Mouse (Mus musculus) cerebellum, adult 2 months (tissue): Measurements from ENCODE around the gene Tet1. TPM values are rescaled to one million over a fixed set of nuclear protein-coding genes. Genes with fewer than 3 reads are reported as not detected.
A peak's percentile ranks its signal among the peaks of the same experiment; 100 is the strongest.

Experiments used
- DNase-seq, 2 experiments: peaks; one replicate each; pipeline ENCODE4 v3.0.0; 2021
- H3K27ac ChIP-seq: fragments of 200-500 bp; 2 replicates; pipeline ENCODE4 v1.5.1; 2012; ENCODE audit warnings: low read length, control low read depth, inconsistent platforms; ENCODE audit not compliant: insufficient read depth
- H3K27me3 ChIP-seq: fragments of 200-500 bp; 2 replicates; pipeline ENCODE4 v1.6.1; 2012; ENCODE audit warnings: inconsistent platforms, mild to moderate bottlenecking, low read length, moderate library complexity; ENCODE audit not compliant: control insufficient read depth, insufficient read depth
- H3K4me1 ChIP-seq: fragments of 200-500 bp; 2 replicates; pipeline ENCODE4 v1.6.1; 2011; ENCODE audit warnings: low read length; ENCODE audit not compliant: control insufficient read depth, insufficient read depth
- H3K4me3 ChIP-seq: fragments of 200-500 bp; replicated peaks from 2 replicates; pipeline ENCODE3; 2011; ENCODE audit warnings: mild to moderate bottlenecking, low read depth, low read length, control low read depth; ENCODE audit not compliant: insufficient read depth
- CTCF ChIP-seq: fragments of 200-500 bp; IDR thresholded peaks from 2 replicates; pipeline ENCODE4 v1.5.1; 2011; ENCODE audit warnings: low read depth, mild to moderate bottlenecking, control low read depth, low read length, moderate library complexity, borderline replicate concordance; ENCODE audit not compliant: insufficient read depth
- POLR2A ChIP-seq: fragments of 200-500 bp; IDR thresholded peaks from 2 replicates; pipeline ENCODE4 v1.6.1; 2011; ENCODE audit warnings: low read length, control low read depth, borderline replicate concordance; ENCODE audit not compliant: insufficient read depth
- WGBS: fragments of 180-500 bp; shearing (Covaris S2); methylation state at CpG from one replicate; pipeline ENCODE4 v1.1.7; 2018; 5-methylcytosine and 5-hydroxymethylcytosine counted together
- polyA plus RNA-seq: library from polyadenylated mRNA; depleted of rRNA; stranded (reverse); fragments of >200 nt; gene quantifications from 2 replicates; pipeline ENCODE4 v1.2.3, GENCODE M21; 2012

Gene Tet1
- polyA plus RNA-seq, 1 experiment, result 6.5 TPM

- DNase-seq, result peak; percentile 59 to 74
- peak overlapping the region; percentile 68 for H3K4me3 ChIP-seq
- H3K4me1 ChIP-seq, result no peaks in the 10 kb centered on the region
- 0 out of 2 replicates have a peak, but pooled peaks have one; percentile 16 for TF ChIP-seq POLR2A
- no peak for TF ChIP-seq CTCF
- H3K27me3 ChIP-seq, result no peaks in the 10 kb centered on the region
- 2% methylated on average over 56 of the region's 56 CpGs for WGBS
- no peak overlapping the region for H3K27ac ChIP-seq
Observed at GRCm38 (mm10) chr10:62886799-62887591, 21.8 kb downstream of the Tet1 start.

GRCm38 (mm10) chr10:62885969-62886798 is 22.6 kb downstream of the Tet1 start:
- Histone ChIP-seq H3K4me1 (no peaks in the 10 kb centered on the region), H3K27me3 (no peaks in the 10 kb centered on the region), H3K4me3 (peak overlapping the region; percentile 68), H3K27ac (no peak overlapping the region)
- DNase-seq, result peak in 1 of 2 experiments; percentile 6
- TF ChIP-seq POLR2A (no peak), CTCF (no peak)
- WGBS, result 1% methylated on average over 38 of the region's 38 CpGs

GRCm38 (mm10) chr10:62885460-62885859 is 23.3 kb downstream of the Tet1 start:
- Histone ChIP-seq H3K27ac (no peak overlapping the region), H3K27me3 (no peaks in the 10 kb centered on the region), H3K4me3 (no peak overlapping the region), H3K4me1 (no peaks in the 10 kb centered on the region)
- TF ChIP-seq CTCF, result no peak
- no peak for TF ChIP-seq POLR2A
- 56% methylated on average over 10 of the region's 10 CpGs for WGBS
- no peak for DNase-seq

GRCm38 (mm10) chr10:62884517-62884916 is 24.3 kb downstream of the Tet1 start:
- no peaks in the 10 kb centered on the region for H3K27me3 ChIP-seq
- WGBS, result 88% methylated on average over 1 of the region's 1 CpGs
- no peak for DNase-seq
- no peak overlapping the region for H3K4me3 ChIP-seq
- H3K4me1 ChIP-seq, result no peaks in the 10 kb centered on the region
- no peak overlapping the region for H3K27ac ChIP-seq
- TF ChIP-seq POLR2A (no peak), CTCF (no peak)

- no peak for DNase-seq
- Histone ChIP-seq H3K27ac (no peak overlapping the region), H3K4me1 (no peaks in the 10 kb centered on the region), H3K4me3 (no peak overlapping the region), H3K27me3 (no peaks in the 10 kb centered on the region)
- TF ChIP-seq POLR2A (no peak), CTCF (no peak)
- 41% methylated on average over 9 of the region's 9 CpGs for WGBS
Observed at GRCm38 (mm10) chr10:62883933-62884372, 24.8 kb downstream of the Tet1 start.

- no peak for TF ChIP-seq POLR2A
- peak; percentile 41; the same call in 1 of the 2 replicates for TF ChIP-seq CTCF
- Histone ChIP-seq H3K4me3 (no peak overlapping the region), H3K4me1 (no peaks in the 10 kb centered on the region), H3K27ac (no peak overlapping the region), H3K27me3 (no peaks in the 10 kb centered on the region)
- no peak for DNase-seq
- WGBS, result 46% methylated on average over 5 of the region's 5 CpGs
Observed at GRCm38 (mm10) chr10:62881211-62881610, 27.6 kb downstream of the Tet1 start.

- DNase-seq, result no peak
- H3K4me3 ChIP-seq, result no peak overlapping the region
- no peak overlapping the region for H3K27ac ChIP-seq
- no peaks in the 10 kb centered on the region for H3K4me1 ChIP-seq
- WGBS, result 92% methylated on average over 13 of the region's 13 CpGs
- TF ChIP-seq POLR2A, result no peak
- no peak for TF ChIP-seq CTCF
- no peaks in the 10 kb centered on the region for H3K27me3 ChIP-seq
Observed at GRCm38 (mm10) chr10:62878056-62878455, 30.7 kb downstream of the Tet1 start.
